Mouse (Mus musculus) brain, embryonic 14.5 days (tissue): ENCODE data around the gene Best3. TPM values are rescaled to one million over a fixed set of nuclear protein-coding genes. Genes with fewer than 3 reads are reported as not detected.

ENCODE experiments used
- DNase-seq: peaks from one replicate; pipeline ENCODE4 v3.0.0-alpha.2; 2011; ENCODE audit warnings: low read depth
- CTCF ChIP-seq: fragments of 200-500 bp; IDR thresholded peaks from 2 replicates; pipeline ENCODE4 v1.5.1; 2012; ENCODE audit warnings: inconsistent platforms, mild to moderate bottlenecking, moderate library complexity, borderline replicate concordance; ENCODE audit not compliant: insufficient read depth, insufficient read length; ENCODE audit errors: extremely low read depth
- POLR2A ChIP-seq: fragments of 200-500 bp; IDR thresholded peaks from 2 replicates; pipeline ENCODE4 v1.6.1; 2012; ENCODE audit warnings: mild to moderate bottlenecking, inconsistent platforms, borderline replicate concordance; ENCODE audit not compliant: poor library complexity, insufficient read depth, insufficient read length, severe bottlenecking; ENCODE audit errors: extremely low read depth
- polyA plus RNA-seq: library from polyadenylated mRNA; depleted of rRNA; stranded (reverse); fragments of >200 nt; gene quantifications from 2 replicates; pipeline ENCODE4 v1.2.3, GENCODE M21; 2012; rRNA removed

Gene Best3
- polyA plus RNA-seq, result 0.11 and 0.18 TPM in 2 replicates

DNA sequence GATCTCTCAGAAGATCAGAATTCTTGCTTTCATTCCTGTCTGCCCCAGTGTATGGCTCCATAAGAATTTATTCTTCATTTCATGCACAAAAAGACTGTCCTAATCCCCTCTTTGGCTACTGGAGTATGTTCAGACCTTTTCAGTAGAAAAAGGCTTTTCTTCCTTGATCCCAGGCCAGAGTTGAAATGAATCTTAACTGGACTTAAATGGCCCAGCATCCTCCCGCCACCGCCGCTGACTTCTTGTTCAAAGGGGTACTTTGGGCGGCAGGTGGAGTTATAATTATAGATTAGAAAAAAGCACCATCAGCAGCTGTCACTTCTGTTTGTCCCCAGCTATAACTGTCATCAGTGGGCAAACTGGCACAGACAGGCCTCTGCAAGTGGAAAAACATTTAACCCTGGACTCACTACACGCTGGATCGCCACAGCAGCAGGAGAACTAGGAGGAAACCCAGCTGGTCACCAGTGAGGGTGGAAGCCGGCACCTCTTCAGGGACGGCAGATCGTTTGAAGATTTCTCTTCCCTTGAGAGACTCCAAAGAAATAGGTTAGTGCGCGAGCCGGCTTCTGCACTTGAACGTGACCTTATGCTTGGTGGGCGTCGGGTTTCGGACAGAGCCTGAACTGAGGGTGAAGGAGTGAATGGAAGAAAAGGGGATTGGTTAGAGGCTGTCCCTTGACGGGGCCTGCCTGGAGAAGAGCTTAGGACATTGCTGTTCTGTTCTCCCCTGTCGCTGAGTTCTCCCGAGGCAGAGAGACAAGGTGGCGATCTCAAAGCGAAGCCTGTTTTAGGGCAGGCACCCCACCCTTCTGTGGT lies at the start of gene Best3:
Gene Best3 (plus strand): TSS at position 51 of the 819 bp plus-strand sequence.
- no peak for TF ChIP-seq CTCF
- TF ChIP-seq POLR2A, result no peak
- peak; percentile 55 for DNase-seq

DNA sequence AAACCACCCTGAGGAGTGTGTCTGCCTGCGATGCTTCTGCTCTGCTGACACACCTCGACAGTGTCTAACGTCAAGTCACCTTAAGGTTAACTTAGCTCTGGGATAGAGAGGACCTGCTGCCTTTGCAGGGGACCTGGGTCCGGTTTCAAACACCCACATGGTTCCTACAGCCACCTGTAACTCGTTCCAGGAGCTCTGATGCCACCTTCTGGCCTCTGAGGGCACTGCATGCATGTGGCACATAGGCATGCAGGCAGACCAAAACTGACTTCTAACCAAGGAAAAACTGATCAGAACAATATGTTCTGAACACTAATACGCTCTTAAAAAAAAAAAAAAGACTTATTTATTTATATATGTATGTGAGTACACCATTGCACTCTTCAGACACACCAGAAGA lies 43.1 kb upstream of the Best3 start:
- DNase-seq, result no peak
- peak; percentile 31; the same call in 1 of the 2 replicates for TF ChIP-seq CTCF
- no peak for TF ChIP-seq POLR2A

DNA sequence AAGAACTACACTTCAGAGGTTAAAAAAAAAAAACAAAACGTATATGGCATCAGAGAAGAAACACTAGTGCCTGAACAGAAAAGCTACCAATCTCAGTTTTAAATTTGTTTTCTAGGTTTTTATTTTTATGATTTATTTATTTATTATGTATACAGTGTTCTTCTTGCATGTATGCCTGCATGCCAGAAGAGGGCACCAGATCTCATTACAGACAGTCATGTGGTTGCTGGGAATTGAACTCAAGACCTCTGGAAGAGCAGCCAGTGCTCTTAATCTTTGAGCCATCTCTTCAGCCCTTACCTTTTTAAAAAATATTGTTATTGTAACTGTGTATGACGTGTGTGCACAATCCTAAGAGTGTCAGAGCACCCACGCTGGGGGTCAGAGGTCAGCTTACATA lies 42.0 kb upstream of the Best3 start:
- no peak for DNase-seq
- no peak for TF ChIP-seq POLR2A
- TF ChIP-seq CTCF, result no peak

DNA sequence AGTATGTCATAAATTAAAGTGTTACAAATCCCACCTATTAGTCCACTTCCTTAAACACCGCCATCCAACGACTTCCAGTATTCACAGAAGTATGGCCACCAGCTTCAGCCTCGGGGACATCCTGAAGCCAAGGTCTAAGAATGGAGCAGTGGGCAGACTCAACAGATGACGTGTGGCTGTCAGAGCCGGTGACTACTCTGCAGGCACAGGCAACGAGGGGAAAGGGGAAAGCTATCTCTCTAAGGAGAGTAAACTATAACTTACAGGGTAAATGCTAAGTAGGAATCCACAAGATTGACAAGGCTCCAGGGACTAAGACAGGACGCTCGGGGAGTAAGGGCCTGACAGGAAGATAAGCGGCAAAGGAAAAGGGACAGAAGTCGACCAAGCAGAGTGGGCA lies 41.2 kb upstream of the Best3 start:
- DNase-seq, result no peak
- TF ChIP-seq POLR2A, result no peak
- no peak for TF ChIP-seq CTCF

DNA sequence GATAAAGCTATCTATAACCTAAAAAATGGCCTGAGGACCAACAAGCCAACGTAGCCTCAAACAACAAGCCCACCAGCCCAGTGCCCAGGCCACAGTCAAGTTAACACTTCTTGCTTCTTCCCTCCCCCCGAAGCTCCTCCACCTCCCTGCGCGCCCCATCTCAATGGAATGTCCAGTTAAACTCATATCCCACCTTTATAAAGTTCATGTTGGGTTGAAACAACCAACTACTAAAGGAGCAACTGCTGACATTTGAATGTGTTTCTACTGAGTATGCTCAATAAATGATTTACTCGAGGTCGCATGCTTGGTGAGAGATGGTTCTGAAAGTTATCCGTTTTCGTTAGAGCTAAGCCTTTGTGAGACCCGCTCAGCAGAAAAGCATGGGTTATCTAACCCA lies 37.7 kb upstream of the Best3 start:
- TF ChIP-seq POLR2A, result no peak
- no peak for TF ChIP-seq CTCF
- DNase-seq, result no peak

DNA sequence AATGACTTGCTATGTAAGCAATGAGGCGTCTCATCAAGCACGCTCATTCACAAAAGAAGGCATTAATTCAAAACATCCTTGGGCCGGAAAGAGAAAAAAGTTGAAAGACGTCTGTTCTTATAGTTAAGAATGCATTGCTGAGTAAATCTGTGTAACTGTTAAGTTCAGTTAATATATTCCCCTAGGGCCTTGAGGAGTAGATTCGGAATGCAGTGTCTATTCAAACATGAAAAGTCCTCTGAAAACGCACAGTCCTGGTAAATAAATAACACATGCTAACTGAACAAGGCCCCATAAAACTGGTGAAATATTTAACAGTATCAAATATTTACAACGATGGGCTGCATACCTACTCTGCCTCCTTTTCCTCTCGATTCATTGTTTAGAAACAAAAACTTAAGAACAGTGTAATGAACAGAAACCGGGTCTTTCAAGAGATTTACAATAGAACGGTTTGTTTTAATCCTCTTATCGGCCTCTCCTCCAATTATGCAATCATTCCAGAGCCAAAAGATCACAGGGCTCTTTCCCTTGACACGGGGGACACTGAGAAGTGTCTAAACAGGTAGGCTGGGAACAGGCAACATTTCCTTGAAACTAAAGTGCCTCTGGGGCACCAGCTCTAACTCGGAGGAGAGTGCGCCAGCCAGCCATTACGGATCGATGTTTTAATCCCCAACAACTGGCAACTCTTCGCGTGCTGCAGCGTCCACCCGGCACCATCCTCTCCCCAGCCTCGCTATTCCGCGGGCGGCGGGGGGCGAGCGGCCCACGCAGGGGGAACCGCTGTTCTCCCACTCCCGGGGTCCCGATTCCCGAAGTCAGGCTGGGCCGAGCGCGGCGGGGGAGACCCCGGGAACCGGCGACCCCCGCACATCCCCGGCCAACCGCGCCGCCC lies 36.8 kb upstream of the Best3 start:
- TF ChIP-seq POLR2A (no peak), CTCF (no peak)
- peak; percentile 63 for DNase-seq

DNA sequence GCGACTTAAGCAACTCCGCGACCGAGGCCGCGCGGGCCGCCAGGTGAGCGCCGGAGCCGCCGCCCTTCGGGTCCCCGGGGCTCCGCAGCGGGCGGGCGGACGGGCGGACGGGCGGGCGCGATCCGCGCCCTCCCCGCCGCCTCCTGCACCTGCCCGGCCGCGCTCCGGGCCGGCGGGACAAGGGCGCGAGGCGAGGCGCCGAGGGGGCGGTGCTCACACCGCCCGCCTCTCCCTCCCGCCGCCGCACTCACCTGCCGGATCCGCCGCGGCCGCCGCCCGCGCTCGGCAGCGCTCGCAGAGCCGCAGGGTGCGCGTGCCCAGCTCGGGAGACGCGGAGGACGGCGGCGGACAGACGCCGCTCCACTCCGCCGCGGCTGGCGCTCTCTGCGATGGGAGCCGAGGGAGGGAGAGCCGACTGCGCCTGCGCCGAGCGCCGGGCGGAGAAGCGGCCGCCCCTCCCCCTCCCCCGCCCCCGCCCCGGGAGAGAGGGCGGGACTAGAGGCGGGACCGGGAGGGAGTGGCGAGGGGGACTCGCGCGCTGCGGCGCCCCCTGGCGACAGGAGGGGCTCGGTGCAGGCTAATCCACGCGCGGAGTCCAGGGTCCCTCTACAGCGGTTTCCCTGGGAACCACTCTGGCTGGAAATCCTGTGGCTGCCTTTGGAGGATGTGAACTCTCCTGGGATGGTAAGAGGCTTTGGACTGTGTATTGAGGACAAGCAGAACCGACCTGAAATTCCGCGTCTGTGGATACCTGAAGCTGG lies 35.9 kb upstream of the Best3 start, which contains the start of gene Rab3ip:
Gene Rab3ip (minus strand): TSS at position 761 of the 761 bp plus-strand sequence.
- peak; percentile 95 for DNase-seq
- peak; percentile 97 for TF ChIP-seq CTCF
- TF ChIP-seq POLR2A, result peak; percentile 96

DNA sequence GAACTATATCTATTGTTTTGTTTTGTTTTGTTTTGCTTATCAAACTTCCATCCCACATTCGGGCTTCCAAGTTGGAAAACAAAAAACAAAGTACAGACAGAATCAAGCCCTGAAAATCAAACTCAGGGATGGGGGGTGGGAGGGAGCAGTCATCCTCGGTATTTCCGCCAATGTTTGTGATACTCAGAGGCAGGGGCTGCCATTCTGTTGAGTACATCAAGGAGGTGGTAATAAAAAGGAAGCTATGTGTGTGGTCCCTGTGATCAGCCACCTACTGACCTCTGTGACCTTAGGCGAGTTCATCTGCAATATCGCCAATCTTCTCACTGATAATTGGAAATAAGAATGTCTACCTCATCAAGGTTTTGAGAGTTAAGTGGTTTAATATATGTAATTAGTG lies 35.2 kb upstream of the Best3 start:
- TF ChIP-seq CTCF, result no peak
- no peak for TF ChIP-seq POLR2A
- DNase-seq, result no peak

DNA sequence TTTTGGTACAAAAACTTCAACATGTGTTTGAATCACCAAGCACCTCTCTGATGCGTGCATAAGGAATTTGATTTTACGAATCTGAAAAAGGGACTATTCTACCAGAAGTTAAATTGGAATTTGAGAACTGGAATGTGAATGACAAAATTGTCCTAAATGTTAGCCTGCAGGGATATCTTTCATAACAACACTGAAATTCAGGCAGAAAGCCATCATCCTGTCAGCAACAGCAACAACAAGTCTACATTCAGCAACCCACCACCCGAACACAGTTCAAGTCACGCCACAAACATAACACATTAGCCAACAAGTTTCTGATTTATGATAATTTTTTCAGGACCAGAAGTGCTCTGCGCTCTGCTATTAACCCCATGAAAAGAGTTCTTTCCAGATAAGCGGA lies 30.9 kb upstream of the Best3 start:
- DNase-seq, result no peak
- TF ChIP-seq POLR2A (no peak), CTCF (no peak)

DNA sequence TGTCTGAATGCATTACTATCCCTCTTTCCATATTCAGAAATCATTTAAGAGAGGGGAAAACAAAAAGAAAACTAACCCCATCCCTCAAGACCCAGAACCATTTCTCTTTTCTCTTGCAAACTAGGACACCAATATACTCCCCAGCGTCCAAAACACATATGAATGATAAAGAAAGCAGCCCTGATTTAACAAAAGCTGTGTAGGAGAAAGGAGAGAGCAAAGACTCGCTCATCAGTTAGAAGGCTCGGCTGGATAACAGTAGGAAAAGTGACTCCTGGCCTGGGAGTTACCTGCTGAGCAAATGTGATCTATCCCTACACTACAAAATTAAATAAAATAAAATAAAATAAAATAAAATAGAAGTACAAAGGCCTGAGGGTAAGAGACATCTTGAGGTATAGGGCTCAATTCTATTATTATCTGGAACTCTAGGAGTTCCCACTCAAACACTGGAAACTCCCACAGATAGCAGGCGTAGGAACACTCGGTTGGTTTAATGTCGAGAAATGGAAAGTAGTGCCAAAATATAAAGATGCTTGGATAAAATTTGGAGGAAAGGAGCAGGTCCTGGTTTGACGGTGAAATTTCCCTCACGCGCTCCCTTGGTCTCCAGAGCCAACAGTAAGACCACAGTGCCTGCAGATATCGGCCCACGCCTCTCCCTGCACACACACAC lies 29.5 kb upstream of the Best3 start:
- no peak for DNase-seq
- TF ChIP-seq POLR2A, result no peak
- TF ChIP-seq CTCF, result no peak

DNA sequence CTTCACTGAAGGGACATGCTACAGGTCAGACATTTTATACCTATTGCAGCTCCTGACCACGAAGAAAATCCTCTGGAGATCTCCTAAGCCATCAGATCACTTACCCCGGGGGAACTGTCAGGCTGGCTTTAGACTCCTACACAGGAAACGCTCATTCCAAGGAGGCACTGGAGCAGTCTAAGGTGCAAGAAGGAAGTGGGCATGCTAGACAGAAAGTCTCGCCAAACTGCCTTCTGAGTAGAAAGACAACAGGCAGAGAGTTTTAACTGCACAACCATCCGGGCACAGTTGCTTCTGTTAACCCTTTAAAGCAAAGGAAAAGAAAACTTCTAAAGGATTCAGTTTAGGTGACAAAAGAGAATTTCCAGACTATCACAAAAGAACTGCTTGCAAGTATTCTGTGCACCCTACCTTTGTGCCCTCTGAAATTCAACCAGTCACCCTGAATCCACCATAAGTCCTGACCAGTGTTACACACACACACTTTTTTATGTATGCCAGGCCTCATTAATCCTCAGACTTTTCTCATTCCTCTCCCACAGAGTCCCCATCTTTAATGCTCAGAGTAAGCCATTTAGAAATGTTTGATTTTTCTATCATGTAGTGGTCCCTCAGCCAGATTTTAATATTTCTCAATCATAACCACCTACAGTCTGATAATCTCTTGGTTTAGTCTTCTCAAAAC lies 28.1 kb upstream of the Best3 start:
- DNase-seq, result no peak
- no peak for TF ChIP-seq POLR2A
- no peak for TF ChIP-seq CTCF
